Mouse (Mus musculus) c-Kit-negative CD71-positive TER-119-positive erythroid progenitor cells, embryonic 14.5 days (primary cell): ENCODE measurements around the gene Arrdc2.

Source experiments
- DNase-seq: peaks from one replicate; pipeline ENCODE4 v3.0.0-alpha.2; 2013; ENCODE audit warnings: low read depth, low spot score

The Arrdc2 gene

GRCm38 (mm10) chr8:70789046-70789445 is 50.5 kb downstream of the Arrdc2 start:
- DNase-seq: no peak

GRCm38 (mm10) chr8:70787941-70788667 is 51.4 kb downstream of the Arrdc2 start:
- no peak for DNase-seq

- no peak for DNase-seq
These were observed 52.5 kb downstream of the Arrdc2 start for GRCm38 (mm10) chr8:70787051-70787445.

GRCm38 (mm10) chr8:70786291-70787050 is 53.0 kb downstream of the Arrdc2 start:
- DNase-seq: no peak
